Mouse (Mus musculus): ENCODE measurements at regions not wholly inside any gene's neighbourhood (a gene's known extent, or its start where the extent isn't known, plus 50 kb on each side); places are given as distances from the start of the nearest gene placed in this dataset.

- TF ChIP-seq SMC3 (IDR thresholded peaks at IDR 0.05; ENCODE audit: low read depth, low read length): no peak
- TF ChIP-seq CTCF (conservative IDR thresholded peaks at IDR 0.05 in 1 of 2, IDR thresholded peaks at IDR 0.05 in 1 of 2; ENCODE audit: low read depth in 2 of 2, low read length in 2 of 2): no peak
- TF ChIP-seq EP300 (IDR thresholded peaks at IDR 0.05; ENCODE audit: low read length): peak; percentile 83
- no peak for TF ChIP-seq CHD2 (IDR thresholded peaks at IDR 0.05; ENCODE audit: low read length)
- TF ChIP-seq POLR2AphosphoS2 (IDR thresholded peaks at IDR 0.05; ENCODE audit: low read depth, low read length): no peak
Measured at GRCm38 (mm10) chr2:128318956-128319355, 193.1 kb downstream of the Bcl2l11 start.

Measured in CH12.LX (cell line).